Mouse (Mus musculus): ENCODE measurements at regions not wholly inside any gene's neighbourhood (a gene's known extent, or its start where the extent isn't known, plus 50 kb on each side); places are given as distances from the start of the nearest gene placed in this dataset.

DNA sequence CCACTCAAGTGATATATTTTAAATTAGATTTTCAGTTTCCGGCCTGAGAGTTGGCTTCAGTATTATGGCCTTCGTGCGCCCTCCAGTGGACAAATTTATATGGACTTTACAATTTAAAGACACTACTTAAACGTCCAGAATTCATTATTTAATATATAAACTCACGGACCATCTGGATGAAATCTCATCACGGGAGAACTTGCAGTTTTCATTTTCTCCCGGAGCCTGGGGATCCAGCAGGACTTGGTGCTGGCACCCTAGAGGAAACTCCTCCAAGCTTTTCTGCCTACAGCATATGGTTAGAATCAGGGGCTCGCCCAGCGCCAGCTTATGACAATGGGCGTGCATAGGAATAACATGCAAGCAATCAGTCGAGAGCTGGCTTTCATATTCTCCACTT, 152.0 kb downstream of the Alx1 start:
- ATAC-seq (ENCODE audit: insufficient read depth, low FRiP score): no peak

DNA sequence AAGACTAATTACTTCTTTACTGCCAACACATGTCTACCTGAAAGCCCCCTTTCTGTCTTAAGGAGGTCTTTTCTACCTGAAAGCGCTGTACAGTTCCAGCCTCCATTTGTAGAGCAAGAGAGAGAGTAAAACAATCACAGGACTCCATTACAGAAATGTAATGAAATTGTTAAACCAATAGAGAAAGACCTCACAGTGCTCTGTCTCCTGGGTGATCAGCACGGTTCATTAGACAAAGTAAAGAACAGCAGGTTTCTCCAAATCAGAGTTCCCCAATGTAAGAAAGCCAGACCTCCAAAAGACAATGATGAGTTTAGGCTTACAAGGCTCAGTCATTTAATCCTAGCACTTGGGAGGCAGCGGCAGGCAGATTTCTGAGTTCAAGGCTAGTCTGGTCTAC, 153.1 kb downstream of the Alx1 start:
- Histone ChIP-seq H3K4me3 (replicated peaks; ENCODE audit: low read length) (no peak overlapping the region), H3K4me1 (ENCODE audit: control insufficient read depth, insufficient read depth, low read length) (no peaks in the 10 kb centered on the region), H3K9me3 (replicated peaks; ENCODE audit: control insufficient read depth, low read length) (no peaks in the 10 kb centered on the region), H3K36me3 (ENCODE audit: control insufficient read depth, insufficient read depth, low read length) (no peaks in the 10 kb centered on the region), H3K4me2 (ENCODE audit: low read depth, low read length) (no peak overlapping the region), H3K9ac (ENCODE audit: low read length) (no peak overlapping the region), H3K27me3 (ENCODE audit: control insufficient read depth, insufficient read depth, low read length) (no peaks in the 10 kb centered on the region), H3K27ac (ENCODE audit: low read length) (no peak overlapping the region)
- WGBS: 83% methylated on average over 3 of the region's 3 CpGs
- no peak for ATAC-seq (ENCODE audit: insufficient read depth, low FRiP score)

More for the DNA sequence above, 152.0 kb downstream of the Alx1 start:
- H3K4me1 ChIP-seq (ENCODE audit: control insufficient read depth, insufficient read depth, low read length): no peaks in the 10 kb centered on the region
- no peak overlapping the region for H3K27ac ChIP-seq (ENCODE audit: low read length)
- H3K9me3 ChIP-seq (replicated peaks; ENCODE audit: control insufficient read depth, low read length): no peaks in the 10 kb centered on the region
- H3K4me3 ChIP-seq (replicated peaks; ENCODE audit: low read length): peak overlapping the region; percentile 22; the same call in 1 of the 2 replicates
- 24% methylated on average over 11 of the region's 11 CpGs for WGBS
- H3K9ac ChIP-seq (ENCODE audit: low read length): peak overlapping the region; percentile 23; the same call in 1 of the 2 replicates
- no peaks in the 10 kb centered on the region for H3K36me3 ChIP-seq (ENCODE audit: control insufficient read depth, insufficient read depth, low read length)
- no peaks in the 10 kb centered on the region for H3K27me3 ChIP-seq (ENCODE audit: control insufficient read depth, insufficient read depth, low read length)
- peak overlapping the region; percentile 33 for H3K4me2 ChIP-seq (ENCODE audit: low read depth, low read length)

DNA sequence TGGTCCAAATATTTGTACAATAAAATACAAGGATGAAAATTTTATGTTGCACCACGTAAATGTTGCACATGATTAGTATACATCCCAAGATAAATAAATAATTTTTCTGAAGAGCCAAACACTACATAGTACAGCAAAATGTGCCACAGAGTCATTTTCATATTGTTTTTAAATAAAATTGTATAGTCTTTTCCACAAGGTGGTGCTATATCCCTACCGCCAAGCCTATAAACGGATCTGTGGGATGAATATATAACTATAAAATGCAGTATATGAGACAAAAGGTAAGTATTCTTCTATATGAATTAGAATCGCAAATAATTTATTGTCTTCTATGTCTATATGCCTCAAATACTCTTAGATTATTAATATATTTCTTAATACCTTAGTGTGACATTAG, 163.1 kb downstream of the Alx1 start:
- no peak overlapping the region for H3K4me2 ChIP-seq (ENCODE audit: low read depth, low read length)
- no peak overlapping the region for H3K4me3 ChIP-seq (replicated peaks; ENCODE audit: low read length)
- H3K27ac ChIP-seq (ENCODE audit: low read length): no peak overlapping the region
- H3K36me3 ChIP-seq (ENCODE audit: control insufficient read depth, insufficient read depth, low read length): no peaks in the 10 kb centered on the region
- ATAC-seq (ENCODE audit: insufficient read depth, low FRiP score): no peak
- WGBS: 21% methylated on average over 4 of the region's 4 CpGs
- H3K27me3 ChIP-seq (ENCODE audit: control insufficient read depth, insufficient read depth, low read length): no peaks in the 10 kb centered on the region
- no peaks in the 10 kb centered on the region for H3K4me1 ChIP-seq (ENCODE audit: control insufficient read depth, insufficient read depth, low read length)
- H3K9ac ChIP-seq (ENCODE audit: low read length): no peak overlapping the region
- no peaks in the 10 kb centered on the region for H3K9me3 ChIP-seq (replicated peaks; ENCODE audit: control insufficient read depth, low read length)

DNA sequence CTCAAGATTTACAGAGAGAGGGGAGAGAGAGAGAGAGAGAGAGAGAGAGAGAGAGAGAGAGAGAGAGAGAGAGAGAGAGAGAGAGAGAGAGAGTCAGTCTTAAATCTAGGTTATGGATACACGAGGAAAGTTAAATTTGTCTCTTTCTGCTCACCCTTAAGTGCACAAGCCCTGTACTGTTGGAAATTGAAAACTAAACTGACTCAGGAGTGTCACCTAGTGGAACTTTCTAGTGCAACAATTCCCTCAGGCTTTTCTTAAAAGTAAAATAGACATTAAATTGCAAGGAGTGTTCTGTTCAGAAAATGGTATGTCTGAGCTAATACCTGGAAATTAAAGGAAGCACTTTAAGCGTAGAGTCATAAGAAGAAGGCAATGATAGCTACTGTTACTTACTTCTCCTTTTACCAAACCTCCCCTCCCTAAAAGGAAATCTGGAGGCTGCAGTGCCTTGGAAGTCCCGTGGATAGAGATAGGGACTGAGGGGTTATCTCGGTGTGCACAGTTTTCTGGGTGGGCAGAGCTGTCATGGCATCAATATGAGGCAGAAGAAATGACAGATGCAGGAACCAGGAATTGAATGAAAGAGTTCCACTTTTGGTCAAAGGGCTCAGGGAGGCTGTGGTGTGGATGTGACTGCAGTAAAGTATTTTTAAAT, 193.3 kb downstream of the Alx1 start:
- no peak overlapping the region for H3K27ac ChIP-seq (ENCODE audit: low read length)
- H3K4me3 ChIP-seq (replicated peaks; ENCODE audit: low read length): no peak overlapping the region
- no peak for ATAC-seq (ENCODE audit: insufficient read depth, low FRiP score)
- H3K27me3 ChIP-seq (ENCODE audit: control insufficient read depth, insufficient read depth, low read length): no peaks in the 10 kb centered on the region
- 39% methylated on average over 4 of the region's 4 CpGs for WGBS
- H3K4me1 ChIP-seq (ENCODE audit: control insufficient read depth, insufficient read depth, low read length): no peaks in the 10 kb centered on the region
- no peak overlapping the region for H3K4me2 ChIP-seq (ENCODE audit: low read depth, low read length)
- H3K36me3 ChIP-seq (ENCODE audit: control insufficient read depth, insufficient read depth, low read length): no peaks in the 10 kb centered on the region
- H3K9ac ChIP-seq (ENCODE audit: low read length): no peak overlapping the region
- no peaks in the 10 kb centered on the region for H3K9me3 ChIP-seq (replicated peaks; ENCODE audit: control insufficient read depth, low read length)

DNA sequence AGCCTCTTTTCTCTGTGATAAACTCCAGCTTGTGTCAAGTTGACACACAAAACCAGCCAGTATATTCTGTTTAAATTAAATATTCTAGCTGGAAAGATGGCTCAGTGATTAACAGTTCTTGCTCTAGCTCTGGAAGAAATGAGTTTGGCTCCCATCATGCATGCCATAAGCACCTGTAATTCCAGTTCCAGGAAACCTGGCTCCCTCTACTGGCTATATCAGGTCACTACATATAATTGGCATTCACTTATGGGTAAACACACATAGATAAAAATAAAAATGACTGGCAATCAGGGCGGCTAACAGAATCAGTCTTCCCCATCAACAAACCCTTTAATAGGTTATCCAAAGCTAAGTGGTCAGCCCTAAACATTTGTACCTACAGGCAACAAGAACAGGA, 194.2 kb downstream of the Alx1 start:
- no peaks in the 10 kb centered on the region for H3K27me3 ChIP-seq (ENCODE audit: control insufficient read depth, insufficient read depth, low read length)
- no peaks in the 10 kb centered on the region for H3K9me3 ChIP-seq (replicated peaks; ENCODE audit: control insufficient read depth, low read length)
- no peaks in the 10 kb centered on the region for H3K36me3 ChIP-seq (ENCODE audit: control insufficient read depth, insufficient read depth, low read length)
- no peak overlapping the region for H3K4me2 ChIP-seq (ENCODE audit: low read depth, low read length)
- H3K4me1 ChIP-seq (ENCODE audit: control insufficient read depth, insufficient read depth, low read length): no peaks in the 10 kb centered on the region
- no peak overlapping the region for H3K4me3 ChIP-seq (replicated peaks; ENCODE audit: low read length)
- ATAC-seq (ENCODE audit: insufficient read depth, low FRiP score): no peak
- H3K9ac ChIP-seq (ENCODE audit: low read length): no peak overlapping the region
- WGBS: 28% methylated on average over 1 of the region's 1 CpGs
- no peak overlapping the region for H3K27ac ChIP-seq (ENCODE audit: low read length)

DNA sequence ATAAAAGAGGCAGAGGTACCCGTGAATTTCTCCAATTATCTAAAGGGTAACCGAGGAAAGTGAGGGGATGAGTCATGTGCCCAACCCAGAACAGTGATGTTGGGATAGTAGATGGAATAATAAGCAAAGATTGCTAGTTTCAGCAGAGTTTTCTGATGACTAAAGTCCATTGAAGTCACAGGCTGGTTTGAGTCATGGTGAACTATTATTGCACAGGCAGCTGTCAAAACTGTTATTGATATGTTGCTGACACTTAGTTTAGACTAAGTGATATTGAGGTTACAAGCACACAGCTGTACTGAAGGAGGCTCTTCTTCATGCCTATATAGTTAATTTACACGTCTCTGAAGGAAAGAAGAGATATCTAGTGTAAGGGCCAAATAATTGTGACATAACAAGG, 200.4 kb downstream of the Alx1 start:
- no peak for ATAC-seq (ENCODE audit: insufficient read depth, low FRiP score)
- WGBS: 59% methylated on average over 3 of the region's 3 CpGs
- Histone ChIP-seq H3K27me3 (ENCODE audit: control insufficient read depth, insufficient read depth, low read length) (no peaks in the 10 kb centered on the region), H3K9me3 (replicated peaks; ENCODE audit: control insufficient read depth, low read length) (no peaks in the 10 kb centered on the region), H3K9ac (ENCODE audit: low read length) (no peak overlapping the region), H3K27ac (ENCODE audit: low read length) (no peak overlapping the region), H3K36me3 (ENCODE audit: control insufficient read depth, insufficient read depth, low read length) (no peaks in the 10 kb centered on the region), H3K4me1 (ENCODE audit: control insufficient read depth, insufficient read depth, low read length) (no peaks in the 10 kb centered on the region), H3K4me3 (replicated peaks; ENCODE audit: low read length) (no peak overlapping the region), H3K4me2 (ENCODE audit: low read depth, low read length) (no peak overlapping the region)

DNA sequence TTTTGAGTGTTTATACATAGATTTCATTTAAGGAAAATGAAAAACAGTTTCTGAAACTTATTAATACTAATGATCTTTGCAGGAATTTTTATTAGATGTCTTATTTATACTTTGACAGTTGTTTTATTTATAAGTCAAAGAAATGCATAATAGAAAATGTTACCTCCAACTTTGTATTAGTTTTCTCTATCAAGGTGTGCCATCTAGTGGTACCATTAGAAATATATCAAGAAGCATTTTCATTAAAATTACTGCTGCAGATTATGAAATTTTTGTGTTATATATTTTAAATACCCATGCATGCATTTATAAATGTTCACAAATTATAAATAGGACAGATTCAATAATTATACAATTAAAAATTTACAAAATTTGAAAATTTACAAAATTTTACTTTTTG, 206.6 kb downstream of the Alx1 start:
- Histone ChIP-seq H3K4me1 (ENCODE audit: control insufficient read depth, insufficient read depth, low read length) (no peaks in the 10 kb centered on the region), H3K4me2 (ENCODE audit: low read depth, low read length) (no peak overlapping the region), H3K27ac (ENCODE audit: low read length) (no peak overlapping the region), H3K4me3 (replicated peaks; ENCODE audit: low read length) (no peak overlapping the region), H3K27me3 (ENCODE audit: control insufficient read depth, insufficient read depth, low read length) (no peaks in the 10 kb centered on the region), H3K9ac (ENCODE audit: low read length) (no peak overlapping the region), H3K36me3 (ENCODE audit: control insufficient read depth, insufficient read depth, low read length) (no peaks in the 10 kb centered on the region), H3K9me3 (replicated peaks; ENCODE audit: control insufficient read depth, low read length) (no peaks in the 10 kb centered on the region)
- no peak for ATAC-seq (ENCODE audit: insufficient read depth, low FRiP score)

DNA sequence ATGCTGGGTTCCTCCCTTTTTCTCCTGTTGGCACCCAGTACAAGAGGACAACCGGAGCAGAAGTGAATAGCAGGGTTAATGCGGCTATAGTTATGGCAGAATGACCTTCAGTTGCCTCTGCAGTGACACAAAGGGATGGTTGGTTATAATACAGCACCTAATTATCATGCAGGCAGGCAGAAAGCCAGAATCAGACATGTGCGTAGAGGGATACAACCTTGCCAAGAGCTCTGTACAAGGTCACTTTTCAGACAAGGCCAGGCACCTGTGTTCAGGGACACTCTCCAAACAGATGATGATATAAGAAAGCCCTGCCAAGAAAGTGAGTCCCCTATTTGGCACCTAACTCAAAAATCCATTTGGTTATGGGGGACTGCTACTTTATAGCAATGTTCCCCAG, 228.6 kb downstream of the Alx1 start:
- no peak for ATAC-seq (ENCODE audit: insufficient read depth, low FRiP score)
- Histone ChIP-seq H3K36me3 (ENCODE audit: control insufficient read depth, insufficient read depth, low read length) (no peaks in the 10 kb centered on the region), H3K4me1 (ENCODE audit: control insufficient read depth, insufficient read depth, low read length) (no peaks in the 10 kb centered on the region), H3K27me3 (ENCODE audit: control insufficient read depth, insufficient read depth, low read length) (no peaks in the 10 kb centered on the region), H3K27ac (ENCODE audit: low read length) (no peak overlapping the region), H3K4me2 (ENCODE audit: low read depth, low read length) (no peak overlapping the region), H3K4me3 (replicated peaks; ENCODE audit: low read length) (no peak overlapping the region), H3K9ac (ENCODE audit: low read length) (no peak overlapping the region), H3K9me3 (replicated peaks; ENCODE audit: control insufficient read depth, low read length) (no peaks in the 10 kb centered on the region)
- 84% methylated on average over 3 of the region's 3 CpGs for WGBS

DNA sequence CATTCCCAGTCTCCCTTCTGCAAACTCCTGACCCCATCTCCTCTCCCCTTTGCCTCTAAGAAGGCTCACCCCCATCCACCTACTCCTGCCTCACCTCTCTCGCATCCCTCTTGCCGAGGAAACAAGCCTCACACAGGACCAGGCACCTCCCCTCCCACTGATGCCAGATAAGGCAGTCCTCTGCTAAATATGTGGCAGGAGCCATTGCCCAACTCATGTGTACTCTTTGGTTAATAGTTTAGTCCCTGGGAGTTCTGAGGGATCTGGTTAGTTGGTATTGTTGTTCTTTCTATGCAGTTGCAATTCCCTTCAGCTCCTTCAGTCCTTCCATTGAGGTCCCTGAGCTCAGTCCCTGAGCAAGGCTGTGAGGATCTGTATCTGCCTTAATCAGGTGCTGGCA, 250.8 kb downstream of the Alx1 start:
- Histone ChIP-seq H3K9ac (ENCODE audit: low read length) (no peak overlapping the region), H3K27ac (ENCODE audit: low read length) (no peak overlapping the region), H3K9me3 (replicated peaks; ENCODE audit: control insufficient read depth, low read length) (no peaks in the 10 kb centered on the region), H3K4me2 (ENCODE audit: low read depth, low read length) (no peak overlapping the region), H3K4me3 (replicated peaks; ENCODE audit: low read length) (no peak overlapping the region), H3K36me3 (ENCODE audit: control insufficient read depth, insufficient read depth, low read length) (no peaks in the 10 kb centered on the region), H3K4me1 (ENCODE audit: control insufficient read depth, insufficient read depth, low read length) (no peaks in the 10 kb centered on the region), H3K27me3 (ENCODE audit: control insufficient read depth, insufficient read depth, low read length) (no peaks in the 10 kb centered on the region)
- ATAC-seq (ENCODE audit: insufficient read depth, low FRiP score): no peak
- WGBS: 72% methylated on average over 2 of the region's 2 CpGs

DNA sequence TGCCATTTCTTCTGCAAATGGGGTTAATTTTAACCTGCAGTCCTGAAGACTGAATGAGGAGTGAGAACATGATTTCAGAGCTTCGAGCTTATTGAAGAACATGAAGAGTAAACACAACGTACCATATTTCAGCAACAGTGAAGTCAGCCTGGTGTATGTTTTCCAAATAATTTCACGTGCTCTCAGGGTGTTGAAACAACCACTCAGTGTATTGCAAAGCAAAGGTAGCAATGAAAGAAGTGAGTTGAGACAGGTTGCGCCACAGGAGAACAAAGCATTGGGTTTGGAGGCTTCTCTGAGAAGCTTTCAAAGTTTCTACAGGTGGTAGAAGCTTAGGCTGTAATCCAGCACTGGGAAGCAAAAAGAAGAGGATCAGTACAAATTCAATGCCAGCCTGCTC, 251.7 kb downstream of the Rassf9 start:
- no peak overlapping the region for H3K27ac ChIP-seq (ENCODE audit: low read length)
- H3K9ac ChIP-seq (ENCODE audit: low read length): no peak overlapping the region
- 61% methylated on average over 4 of the region's 4 CpGs for WGBS
- no peak for ATAC-seq (ENCODE audit: insufficient read depth, low FRiP score)
- H3K36me3 ChIP-seq (ENCODE audit: control insufficient read depth, insufficient read depth, low read length): no peaks in the 10 kb centered on the region
- H3K27me3 ChIP-seq (ENCODE audit: control insufficient read depth, insufficient read depth, low read length): no peaks in the 10 kb centered on the region
- H3K4me3 ChIP-seq (replicated peaks; ENCODE audit: low read length): no peak overlapping the region
- H3K9me3 ChIP-seq (replicated peaks; ENCODE audit: control insufficient read depth, low read length): no peaks in the 10 kb centered on the region
- H3K4me1 ChIP-seq (ENCODE audit: control insufficient read depth, insufficient read depth, low read length): no peaks in the 10 kb centered on the region
- H3K4me2 ChIP-seq (ENCODE audit: low read depth, low read length): no peak overlapping the region

Measured in stomach, embryonic 16.5 days (tissue).